Mouse (Mus musculus) thymus, adult 2 months (tissue): ENCODE measurements around the gene Il10rb. TPM values are rescaled to one million over a fixed set of nuclear protein-coding genes. Genes with fewer than 3 reads are reported as not detected.

Experiments
- DNase-seq: peaks from one replicate; pipeline ENCODE4 v3.0.0; 2021
- H3K27ac ChIP-seq: fragments of 200-500 bp; 2 replicates; pipeline ENCODE4 v1.5.1; 2012; ENCODE audit warnings: low read length, control low read depth; ENCODE audit not compliant: control insufficient read depth, insufficient read depth
- H3K27me3 ChIP-seq: fragments of 200-500 bp; 2 replicates; pipeline ENCODE4 v1.6.1; 2012; ENCODE audit warnings: mild to moderate bottlenecking, low read length, moderate library complexity, mixed read lengths; ENCODE audit not compliant: control insufficient read depth, insufficient read depth
- H3K36me3 ChIP-seq: fragments of 200-500 bp; 2 replicates; pipeline ENCODE4 v1.6.1; 2012; ENCODE audit warnings: mild to moderate bottlenecking, low read length, moderate library complexity; ENCODE audit not compliant: control insufficient read depth, insufficient read depth
- H3K4me1 ChIP-seq: fragments of 200-500 bp; replicated peaks from 2 replicates; pipeline ENCODE4 v1.6.1; 2012; ENCODE audit warnings: low read length; ENCODE audit not compliant: control insufficient read depth, insufficient read depth
- H3K4me3 ChIP-seq: fragments of 200-500 bp; 2 replicates; pipeline ENCODE4 v1.5.1; 2012; ENCODE audit warnings: mild to moderate bottlenecking, low read length, control low read depth, moderate library complexity; ENCODE audit not compliant: control insufficient read depth, insufficient read depth
- CTCF ChIP-seq: fragments of 200-500 bp; IDR thresholded peaks from 2 replicates; pipeline ENCODE4 v1.5.1; 2012; ENCODE audit warnings: mild to moderate bottlenecking, control low read depth, low read length, moderate library complexity, borderline replicate concordance; ENCODE audit not compliant: control insufficient read depth, poor library complexity, insufficient read depth; ENCODE audit errors: extremely low read depth
- POLR2A ChIP-seq: fragments of 200-500 bp; IDR thresholded peaks from 2 replicates; pipeline ENCODE4 v1.6.1; 2012; ENCODE audit warnings: mild to moderate bottlenecking, low read length, control low read depth, moderate library complexity; ENCODE audit not compliant: control insufficient read depth, poor library complexity, insufficient read depth; ENCODE audit errors: extremely low read depth
- WGBS: fragments of 180-500 bp; shearing (Covaris S2); methylation state at CpG from one replicate; pipeline ENCODE4 v1.1.7; 2018; 5-methylcytosine and 5-hydroxymethylcytosine counted together
- polyA plus RNA-seq: library from polyadenylated mRNA; depleted of rRNA; stranded (reverse); fragments of >200 nt; gene quantifications from 2 replicates; pipeline ENCODE4 v1.2.3, GENCODE M21; 2012

Gene Il10rb
- polyA plus RNA-seq, 1 experiment = 35.6 TPM

GRCm38 (mm10) chr16:91373473-91374252 lies 32.3 kb upstream of the Il10rb start:
- Histone ChIP-seq H3K4me3 (peak overlapping the region; percentile 77), H3K27me3 (no peaks in the 10 kb centered on the region), H3K4me1 (peaks cover 10% of the 10 kb centered on the region; the same call in 1 of the 2 replicates), H3K36me3 (no peaks in the 10 kb centered on the region), H3K27ac (peak overlapping the region; percentile 74)
- peak; percentile 15 for DNase-seq
- 2% methylated on average over 13 of the region's 13 CpGs for WGBS
- TF ChIP-seq CTCF (no peak), POLR2A (no peak)

- H3K27ac ChIP-seq = no peak overlapping the region; the same call in 1 of the 2 replicates
- DNase-seq = no peak
- no peak overlapping the region for H3K4me3 ChIP-seq
- TF ChIP-seq POLR2A (no peak), CTCF (no peak)
- 2% methylated on average over 3 of the region's 3 CpGs for WGBS
- H3K4me1 ChIP-seq = peaks cover 10% of the 10 kb centered on the region
- H3K36me3 ChIP-seq = no peaks in the 10 kb centered on the region
- H3K27me3 ChIP-seq = no peaks in the 10 kb centered on the region
Measured at GRCm38 (mm10) chr16:91374253-91374634, 31.7 kb upstream of the Il10rb start.

- Histone ChIP-seq H3K27ac (no peak overlapping the region), H3K27me3 (no peaks in the 10 kb centered on the region), H3K4me1 (peaks cover 10% of the 10 kb centered on the region), H3K4me3 (no peak overlapping the region), H3K36me3 (no peaks in the 10 kb centered on the region)
- TF ChIP-seq CTCF = no peak
- no peak for TF ChIP-seq POLR2A
- DNase-seq = no peak
- 97% methylated on average over 10 of the region's 10 CpGs for WGBS
Measured at GRCm38 (mm10) chr16:91376701-91377100, 29.3 kb upstream of the Il10rb start.

- TF ChIP-seq CTCF (no peak), POLR2A (no peak)
- Histone ChIP-seq H3K4me3 (no peak overlapping the region), H3K36me3 (peaks cover 5% of the 10 kb centered on the region), H3K27ac (no peak overlapping the region), H3K4me1 (peaks cover 8% of the 10 kb centered on the region), H3K27me3 (no peaks in the 10 kb centered on the region)
- 94% methylated on average over 17 of the region's 17 CpGs for WGBS
- no peak for DNase-seq
Measured at GRCm38 (mm10) chr16:91378431-91378986, 27.5 kb upstream of the Il10rb start.

- WGBS = 80% methylated on average over 9 of the region's 9 CpGs
- DNase-seq = no peak
- Histone ChIP-seq H3K27me3 (no peaks in the 10 kb centered on the region), H3K27ac (no peak overlapping the region), H3K4me3 (no peak overlapping the region), H3K36me3 (peaks cover 10% of the 10 kb centered on the region), H3K4me1 (peaks cover 6% of the 10 kb centered on the region)
- TF ChIP-seq CTCF (no peak), POLR2A (no peak)
Measured at GRCm38 (mm10) chr16:91378991-91379390, 27.0 kb upstream of the Il10rb start.

- no peak for DNase-seq
- H3K4me1 ChIP-seq = peaks cover 6% of the 10 kb centered on the region
- TF ChIP-seq POLR2A = no peak
- TF ChIP-seq CTCF = no peak
- H3K27me3 ChIP-seq = no peaks in the 10 kb centered on the region
- no peak overlapping the region for H3K4me3 ChIP-seq
- H3K36me3 ChIP-seq = peaks cover 14% of the 10 kb centered on the region
- WGBS = 92% methylated on average over 3 of the region's 3 CpGs
- H3K27ac ChIP-seq = no peak overlapping the region
Measured at GRCm38 (mm10) chr16:91379412-91379811, 26.6 kb upstream of the Il10rb start.
